Mouse (Mus musculus): ENCODE results near the gene Trappc10. TPM values are rescaled to one million over a fixed set of nuclear protein-coding genes. Genes with fewer than 3 reads are reported as not detected.

Trappc10 gene
- polyA plus RNA-seq, 1 experiment from 2014 or later = 16.1 TPM

DNA sequence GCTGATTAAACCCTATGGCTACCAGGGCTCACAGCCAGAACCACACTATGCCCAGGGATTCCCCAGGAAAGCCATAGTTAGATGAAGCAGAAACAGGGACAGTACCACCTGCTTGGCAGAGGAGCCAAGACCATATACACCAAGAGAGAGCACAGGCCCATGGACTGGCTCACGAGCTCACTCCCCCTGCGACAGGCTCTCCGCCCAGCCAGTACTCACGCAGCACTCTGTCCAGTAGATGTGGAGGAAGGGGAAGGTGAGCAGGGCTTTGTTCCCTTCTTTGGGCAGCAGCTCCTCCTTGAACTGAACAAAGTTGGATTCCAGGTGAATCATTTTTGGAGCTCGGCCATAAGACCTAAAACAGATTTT is 15.9 kb downstream of the Trappc10 start:
- Histone ChIP-seq H3K4me2 (replicated peaks) (no peak overlapping the region), H3K27ac (replicated peaks) (no peak overlapping the region), H3K36me3 (peaks cover 27% of the 10 kb centered on the region), H3K4me1 (no peaks in the 10 kb centered on the region), H3K27me3 (no peaks in the 10 kb centered on the region), H3K9ac (no peak overlapping the region), H3K9me3 (replicated peaks) (no peaks in the 10 kb centered on the region), H3K4me3 (replicated peaks) (no peak overlapping the region)
- 88% methylated on average over 5 of the region's 5 CpGs for WGBS
- no peak for ATAC-seq (ENCODE audit: insufficient number of reproducible peaks, low FRiP score, low TSS enrichment, low read depth)

DNA sequence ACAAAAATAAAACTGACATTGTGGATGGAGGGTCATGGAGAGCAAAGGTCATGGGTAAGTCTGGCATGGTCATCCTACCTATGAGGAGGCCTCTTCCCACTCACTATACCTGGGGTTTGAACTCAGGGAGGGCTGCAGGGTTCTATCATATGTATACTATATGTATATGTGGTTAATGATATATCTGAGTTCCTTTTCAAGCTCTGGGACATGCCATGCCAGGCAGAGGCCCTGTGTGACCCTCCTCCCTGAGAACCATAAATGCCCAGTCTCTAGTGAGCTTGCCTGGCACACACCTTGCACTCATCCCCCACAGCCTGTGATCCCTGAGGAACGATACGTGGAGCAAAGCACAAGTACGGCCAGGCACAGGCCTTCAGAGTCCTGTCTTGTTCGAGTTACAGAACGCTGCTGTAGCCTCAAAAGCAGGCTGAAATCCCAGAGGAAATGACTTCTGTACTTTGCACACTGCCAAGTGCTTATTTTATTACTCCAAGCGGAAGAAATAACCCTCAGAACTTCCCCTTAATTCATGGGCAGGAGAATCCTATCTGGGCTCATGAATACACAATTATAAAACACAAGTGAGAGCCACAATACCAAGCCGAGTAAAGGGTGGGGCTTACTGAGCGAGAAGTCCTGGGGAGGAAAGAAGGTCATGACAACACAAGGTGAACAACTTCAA is 16.4 kb downstream of the Trappc10 start:
- Histone ChIP-seq H3K27me3 (no peaks in the 10 kb centered on the region), H3K9me3 (replicated peaks) (no peaks in the 10 kb centered on the region), H3K9ac (no peak overlapping the region), H3K27ac (replicated peaks) (no peak overlapping the region), H3K4me1 (no peaks in the 10 kb centered on the region), H3K36me3 (peaks cover 27% of the 10 kb centered on the region), H3K4me3 (replicated peaks) (no peak overlapping the region), H3K4me2 (replicated peaks) (no peak overlapping the region)
- no peak for ATAC-seq (ENCODE audit: insufficient number of reproducible peaks, low FRiP score, low TSS enrichment, low read depth)
- WGBS = 83% methylated on average over 8 of the region's 8 CpGs

DNA sequence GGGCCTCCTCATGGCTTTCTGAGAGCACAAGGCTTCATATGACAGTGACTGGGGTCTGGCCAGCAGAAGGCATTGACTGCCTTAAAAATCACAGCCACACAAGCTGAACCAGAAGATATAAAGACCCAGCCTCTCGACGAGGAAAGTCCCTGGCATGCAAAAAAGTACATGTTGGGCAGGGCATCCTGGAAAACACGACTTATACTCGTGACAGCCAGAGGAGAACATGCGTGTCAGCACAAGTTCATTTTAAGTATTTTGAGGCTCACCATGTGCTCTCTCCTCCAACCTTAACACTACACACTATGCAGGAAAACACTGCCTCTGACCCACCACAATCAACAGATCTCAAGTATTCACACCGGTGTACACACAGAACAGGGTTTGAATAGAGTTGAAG is 20.3 kb downstream of the Trappc10 start:
- H3K4me1 ChIP-seq = no peaks in the 10 kb centered on the region
- H3K27me3 ChIP-seq = no peaks in the 10 kb centered on the region
- WGBS = 75% methylated on average over 6 of the region's 6 CpGs
- ATAC-seq (ENCODE audit: insufficient number of reproducible peaks, low FRiP score, low TSS enrichment, low read depth) = no peak
- no peak overlapping the region for H3K4me2 ChIP-seq (replicated peaks)
- no peak overlapping the region for H3K9ac ChIP-seq
- no peak overlapping the region for H3K4me3 ChIP-seq (replicated peaks)
- H3K9me3 ChIP-seq (replicated peaks) = no peaks in the 10 kb centered on the region
- no peak overlapping the region for H3K27ac ChIP-seq (replicated peaks)
- peaks cover 42% of the 10 kb centered on the region for H3K36me3 ChIP-seq

DNA sequence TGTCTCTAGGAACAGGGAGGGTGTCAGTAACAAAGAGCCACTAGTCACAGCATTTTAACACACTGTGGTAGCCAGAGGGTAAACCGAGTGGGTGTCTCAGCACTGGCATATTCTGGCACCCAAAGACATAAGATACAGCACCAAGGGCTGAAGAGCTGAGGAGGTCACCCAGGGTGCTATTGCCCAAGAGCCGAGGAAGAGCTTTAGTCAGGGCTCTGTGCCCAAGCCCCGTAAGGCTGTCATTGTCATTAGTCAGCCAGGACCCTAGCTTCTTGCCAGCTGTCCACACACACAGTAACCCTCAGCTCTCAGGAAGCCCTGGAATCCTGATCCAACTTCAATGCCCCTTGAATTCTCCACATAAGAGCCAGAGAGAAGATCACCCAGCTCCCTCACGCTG is 21.5 kb downstream of the Trappc10 start:
- no peak for ATAC-seq (ENCODE audit: insufficient number of reproducible peaks, low FRiP score, low TSS enrichment, low read depth)
- H3K36me3 ChIP-seq = peaks cover 32% of the 10 kb centered on the region
- WGBS = 74% methylated on average over 4 of the region's 4 CpGs

DNA sequence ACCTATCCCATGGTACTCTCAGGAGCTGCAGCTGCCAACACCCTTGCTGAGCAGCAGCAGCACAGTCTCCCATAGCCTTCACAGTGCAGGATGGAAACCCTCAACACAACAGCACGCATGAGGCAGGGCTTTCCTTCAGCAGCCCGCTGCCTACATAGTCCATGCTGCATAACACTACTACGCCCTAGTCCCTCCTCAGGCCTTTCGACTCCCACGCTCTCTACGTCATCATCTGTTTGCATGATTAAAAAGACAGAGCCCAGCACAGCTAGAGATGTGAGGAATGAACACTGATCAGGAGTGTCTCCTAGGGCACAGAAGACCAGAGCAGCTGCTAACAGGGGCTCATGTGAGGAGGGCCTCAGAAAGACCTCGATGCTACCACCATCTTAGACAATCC is 23.1 kb downstream of the Trappc10 start:
- Histone ChIP-seq H3K9ac (no peak overlapping the region), H3K9me3 (replicated peaks) (no peaks in the 10 kb centered on the region), H3K27ac (replicated peaks) (no peak overlapping the region), H3K36me3 (peaks cover 43% of the 10 kb centered on the region), H3K4me2 (replicated peaks) (no peak overlapping the region), H3K4me1 (no peaks in the 10 kb centered on the region), H3K27me3 (no peaks in the 10 kb centered on the region), H3K4me3 (replicated peaks) (no peak overlapping the region)
- ATAC-seq (ENCODE audit: insufficient number of reproducible peaks, low FRiP score, low TSS enrichment, low read depth) = no peak
- 90% methylated on average over 7 of the region's 7 CpGs for WGBS

More for the DNA sequence above, 21.5 kb downstream of the Trappc10 start:
- Histone ChIP-seq H3K9ac (no peak overlapping the region), H3K9me3 (replicated peaks) (no peaks in the 10 kb centered on the region), H3K27ac (replicated peaks) (no peak overlapping the region), H3K4me2 (replicated peaks) (no peak overlapping the region), H3K4me3 (replicated peaks) (no peak overlapping the region), H3K27me3 (no peaks in the 10 kb centered on the region), H3K4me1 (no peaks in the 10 kb centered on the region)

DNA sequence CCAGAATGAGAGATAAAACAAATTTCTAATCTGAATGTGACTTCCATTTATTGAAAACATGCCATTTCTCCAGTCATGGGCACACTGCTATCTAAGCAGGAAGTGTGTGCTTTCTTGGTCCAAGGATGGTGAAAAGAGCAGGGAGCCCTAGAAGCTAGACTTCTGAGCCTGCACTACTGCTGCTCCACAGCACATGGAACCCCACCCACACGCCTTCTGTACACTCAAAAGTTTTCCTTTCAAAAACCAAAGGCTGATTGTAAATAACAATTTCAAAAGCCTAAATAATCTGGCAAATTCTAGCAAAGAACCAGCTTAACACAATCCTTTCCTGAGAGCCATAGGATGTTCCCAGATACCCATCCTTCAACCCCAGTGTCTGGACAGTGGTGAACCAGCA is 24.9 kb downstream of the Trappc10 start:
- Histone ChIP-seq H3K4me1 (no peaks in the 10 kb centered on the region), H3K36me3 (peaks cover 59% of the 10 kb centered on the region), H3K27ac (replicated peaks) (no peak overlapping the region), H3K4me2 (replicated peaks) (no peak overlapping the region), H3K27me3 (no peaks in the 10 kb centered on the region), H3K4me3 (replicated peaks) (no peak overlapping the region), H3K9me3 (replicated peaks) (no peaks in the 10 kb centered on the region), H3K9ac (no peak overlapping the region)
- ATAC-seq (ENCODE audit: insufficient number of reproducible peaks, low FRiP score, low TSS enrichment, low read depth) = no peak
- whole genome bisulfite sequencing = 83% methylated on average over 1 of the region's 1 CpGs

DNA sequence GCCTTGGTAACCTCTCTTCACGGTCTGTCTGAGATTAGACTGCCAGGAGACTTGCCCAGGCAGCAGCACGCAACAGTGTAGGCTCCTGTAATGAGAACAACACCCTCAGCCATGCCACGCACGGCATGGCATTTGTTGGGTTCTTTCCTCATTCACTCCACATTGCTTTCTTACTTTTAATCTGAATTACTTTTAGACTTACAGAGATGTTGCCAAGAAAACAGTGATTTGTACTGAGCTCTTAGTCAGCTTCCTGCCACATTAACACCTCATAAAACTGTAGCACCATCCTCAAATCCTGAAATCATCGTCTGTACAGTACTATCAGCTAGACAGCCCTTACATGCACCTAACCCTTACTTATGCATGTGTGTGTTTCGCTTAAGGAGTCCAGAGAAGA is 25.9 kb downstream of the Trappc10 start:
- Histone ChIP-seq H3K36me3 (peaks cover 68% of the 10 kb centered on the region), H3K27me3 (no peaks in the 10 kb centered on the region), H3K27ac (replicated peaks) (no peak overlapping the region), H3K4me3 (replicated peaks) (no peak overlapping the region), H3K4me1 (no peaks in the 10 kb centered on the region), H3K9ac (no peak overlapping the region), H3K9me3 (replicated peaks) (no peaks in the 10 kb centered on the region), H3K4me2 (replicated peaks) (no peak overlapping the region)
- no peak for ATAC-seq (ENCODE audit: insufficient number of reproducible peaks, low FRiP score, low TSS enrichment, low read depth)
- 86% methylated on average over 6 of the region's 6 CpGs for WGBS

DNA sequence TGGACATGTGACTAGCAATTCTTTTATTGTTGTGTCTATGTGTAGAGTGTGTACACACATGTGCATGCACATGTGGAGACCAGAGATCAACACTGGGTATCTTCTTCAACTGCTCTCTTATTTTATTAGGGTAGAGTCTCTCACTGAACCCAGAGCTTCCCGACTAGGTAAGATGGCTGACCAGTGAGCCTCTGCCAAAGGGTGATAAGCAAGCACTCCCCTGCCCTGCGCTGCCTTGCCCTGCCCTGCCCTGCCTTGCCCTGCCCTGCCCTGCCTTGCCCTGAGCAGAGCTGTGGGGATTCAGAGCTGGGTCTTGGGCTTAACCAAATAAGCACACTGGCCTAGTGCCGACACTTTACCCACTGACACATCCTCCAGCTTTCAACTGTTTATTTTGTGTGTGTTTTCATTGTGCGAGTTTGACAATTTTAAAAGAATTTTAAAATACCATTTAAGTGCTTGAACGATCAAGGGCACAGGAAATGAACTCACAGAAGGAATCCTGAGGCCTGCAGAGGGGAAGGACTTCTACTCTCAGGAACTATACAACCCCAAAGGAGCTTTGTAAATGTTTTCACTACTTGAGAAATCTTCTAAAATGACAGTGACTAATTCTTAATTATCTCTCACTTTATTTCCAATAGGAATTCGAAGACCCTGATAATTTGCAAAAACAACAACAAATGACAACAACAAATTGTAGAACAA is 27.9 kb downstream of the Trappc10 start:
- Histone ChIP-seq H3K4me2 (replicated peaks) (no peak overlapping the region), H3K4me1 (no peaks in the 10 kb centered on the region), H3K4me3 (replicated peaks) (no peak overlapping the region), H3K9me3 (replicated peaks) (no peaks in the 10 kb centered on the region), H3K27ac (replicated peaks) (no peak overlapping the region), H3K27me3 (no peaks in the 10 kb centered on the region), H3K36me3 (peaks cover 79% of the 10 kb centered on the region), H3K9ac (no peak overlapping the region)
- 87% methylated on average over 6 of the region's 6 CpGs for WGBS
- no peak for ATAC-seq (ENCODE audit: insufficient number of reproducible peaks, low FRiP score, low TSS enrichment, low read depth)

DNA sequence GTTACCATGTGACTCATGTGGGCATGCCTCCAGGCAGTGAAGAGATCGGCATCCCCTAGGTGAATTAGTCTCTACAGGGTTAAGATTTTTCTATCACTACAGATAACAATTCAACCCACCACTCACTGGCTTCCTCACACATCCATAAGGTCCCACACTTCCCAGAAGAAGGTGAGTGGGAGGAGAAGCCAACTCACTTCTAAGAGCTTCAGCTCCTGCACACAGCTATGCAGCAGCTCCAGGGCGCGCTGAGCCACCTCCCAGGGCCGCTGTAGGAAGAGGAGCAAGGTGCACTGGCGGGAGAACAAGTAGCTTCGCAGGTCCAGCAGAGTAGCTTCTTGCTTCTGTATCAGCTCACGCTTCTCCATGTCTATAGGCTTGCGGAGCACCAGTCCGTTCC is 30.1 kb downstream of the Trappc10 start:
- Histone ChIP-seq H3K4me3 (replicated peaks) (no peak overlapping the region), H3K27ac (replicated peaks) (no peak overlapping the region), H3K4me1 (no peaks in the 10 kb centered on the region), H3K9me3 (replicated peaks) (no peaks in the 10 kb centered on the region), H3K9ac (no peak overlapping the region), H3K36me3 (peaks cover 79% of the 10 kb centered on the region), H3K4me2 (replicated peaks) (no peak overlapping the region), H3K27me3 (no peaks in the 10 kb centered on the region)
- no peak for ATAC-seq (ENCODE audit: insufficient number of reproducible peaks, low FRiP score, low TSS enrichment, low read depth)
- WGBS = 95% methylated on average over 9 of the region's 9 CpGs

DNA sequence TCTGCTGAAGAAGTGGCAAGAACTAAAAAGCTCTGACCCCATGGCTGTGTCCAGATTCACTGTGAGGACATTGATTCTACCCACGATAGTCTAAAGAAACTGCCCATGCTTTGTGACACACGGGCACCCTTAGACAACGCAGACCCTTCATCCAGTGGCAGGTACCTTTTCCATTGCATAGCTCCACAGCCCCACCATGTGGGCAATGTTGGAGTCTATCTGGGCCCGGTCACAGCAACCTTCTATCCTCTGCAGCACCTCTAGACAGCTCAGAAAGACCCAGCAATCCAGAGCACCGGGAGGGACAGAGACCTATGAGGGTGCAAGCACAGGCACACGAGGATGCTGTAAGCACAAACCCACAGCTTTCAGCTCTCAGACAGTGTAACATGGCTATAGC is 33.1 kb downstream of the Trappc10 start:
- no peak overlapping the region for H3K27ac ChIP-seq (replicated peaks)
- peaks cover 90% of the 10 kb centered on the region for H3K36me3 ChIP-seq
- H3K9me3 ChIP-seq (replicated peaks) = no peaks in the 10 kb centered on the region
- WGBS = 68% methylated on average over 6 of the region's 6 CpGs
- no peak overlapping the region for H3K4me3 ChIP-seq (replicated peaks)
- no peak for ATAC-seq (ENCODE audit: insufficient number of reproducible peaks, low FRiP score, low TSS enrichment, low read depth)
- no peak overlapping the region for H3K9ac ChIP-seq
- no peaks in the 10 kb centered on the region for H3K4me1 ChIP-seq
- no peak overlapping the region for H3K4me2 ChIP-seq (replicated peaks)
- no peaks in the 10 kb centered on the region for H3K27me3 ChIP-seq

DNA sequence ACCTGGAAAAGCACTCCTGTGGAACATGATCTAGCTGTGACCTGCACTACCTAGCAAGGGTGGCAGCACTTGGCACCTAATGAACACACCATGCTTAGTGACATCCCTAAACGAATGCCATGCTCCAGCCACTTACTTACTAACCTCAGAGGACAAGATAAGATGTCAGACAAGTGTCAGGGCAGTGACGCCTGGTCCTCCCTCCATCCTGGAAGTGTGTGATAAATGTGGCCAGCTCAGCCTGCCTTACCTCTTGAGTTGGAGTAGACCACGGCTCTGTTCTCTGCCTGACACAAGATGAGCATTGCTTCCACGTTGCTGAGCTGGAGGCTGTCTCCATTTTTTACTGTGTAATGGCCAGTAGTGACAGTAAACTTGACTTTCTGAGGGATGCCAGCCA is 43.3 kb downstream of the Trappc10 start:
- Histone ChIP-seq H3K27ac (replicated peaks) (no peak overlapping the region), H3K4me1 (no peaks in the 10 kb centered on the region), H3K4me3 (replicated peaks) (no peak overlapping the region), H3K9me3 (replicated peaks) (no peaks in the 10 kb centered on the region), H3K9ac (no peak overlapping the region), H3K27me3 (no peaks in the 10 kb centered on the region), H3K4me2 (replicated peaks) (no peak overlapping the region), H3K36me3 (peaks cover 98% of the 10 kb centered on the region)
- WGBS = 88% methylated on average over 4 of the region's 4 CpGs
- no peak for ATAC-seq (ENCODE audit: insufficient number of reproducible peaks, low FRiP score, low TSS enrichment, low read depth)

DNA sequence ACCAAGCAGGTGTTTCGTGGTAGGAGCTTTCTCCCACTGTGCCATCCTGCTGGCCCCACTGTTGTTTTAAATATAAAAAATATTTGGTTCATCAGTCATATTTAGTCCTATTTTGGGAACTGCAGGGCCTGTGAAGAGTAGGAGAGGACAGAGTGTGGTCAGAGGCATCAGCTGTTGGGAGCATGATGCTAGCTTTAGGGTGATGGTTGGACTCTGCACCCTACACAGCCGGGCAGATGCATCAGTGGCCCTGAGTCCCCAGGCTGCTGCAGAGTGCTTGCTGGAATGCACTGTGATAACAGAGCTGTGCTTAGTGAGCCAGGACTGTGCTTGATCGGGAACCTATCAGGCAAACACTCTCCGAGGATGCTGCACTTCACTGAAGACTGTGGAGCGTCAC is 51.5 kb downstream of the Trappc10 start:
- H3K27ac ChIP-seq (replicated peaks) = no peak overlapping the region
- no peaks in the 10 kb centered on the region for H3K4me1 ChIP-seq
- no peak for ATAC-seq (ENCODE audit: insufficient number of reproducible peaks, low FRiP score, low TSS enrichment, low read depth)
- H3K9ac ChIP-seq = no peak overlapping the region
- no peak overlapping the region for H3K4me2 ChIP-seq (replicated peaks)
- 93% methylated on average over 5 of the region's 5 CpGs for WGBS
- no peaks in the 10 kb centered on the region for H3K9me3 ChIP-seq (replicated peaks)
- H3K27me3 ChIP-seq = no peaks in the 10 kb centered on the region
- H3K36me3 ChIP-seq = peaks cover 98% of the 10 kb centered on the region
- no peak overlapping the region for H3K4me3 ChIP-seq (replicated peaks)

All from embryonic facial prominence, embryonic 15.5 days (tissue).